Mouse (Mus musculus) myocyte (in vitro differentiated cells): ENCODE measurements around the gene Tpst2. TPM values are rescaled to one million over a fixed set of nuclear protein-coding genes. Genes with fewer than 3 reads are reported as not detected.

Source experiments
- H3K27me3 ChIP-seq: one replicate; pipeline ENCODE4 v1.6.1; 2011; ENCODE audit not compliant: control insufficient read depth, insufficient read depth, insufficient read length
- H3K36me3 ChIP-seq: one replicate; pipeline ENCODE4 v1.6.1; 2011; ENCODE audit not compliant: control insufficient read depth, insufficient read depth
- H3K4me2 ChIP-seq: one replicate; pipeline ENCODE4 v1.6.1; 2011; ENCODE audit warnings: low read depth, control low read depth
- H3K4me3 ChIP-seq: one replicate; pipeline ENCODE4 v1.5.1; 2011; ENCODE audit warnings: mild to moderate bottlenecking, control low read depth, moderate library complexity
- H3K79me2 ChIP-seq: one replicate; pipeline ENCODE4 v1.6.1; 2011; ENCODE audit not compliant: control insufficient read depth, insufficient read depth
- H3ac ChIP-seq: one replicate; pipeline ENCODE4 v1.6.1; 2011; ENCODE audit not compliant: control insufficient read depth, insufficient read length
- CEBPB ChIP-seq: IDR thresholded peaks from 2 replicates; pipeline ENCODE4 v1.6.1; 2011; ENCODE audit warnings: mild to moderate bottlenecking, moderate library complexity; ENCODE audit not compliant: poor library complexity, insufficient read depth, severe bottlenecking
- E2F4 ChIP-seq: IDR thresholded peaks from one replicate; pipeline ENCODE4 v1.6.1; 2011; ENCODE audit warnings: mild to moderate bottlenecking, control low read depth, moderate library complexity; ENCODE audit not compliant: insufficient read depth
- MAX ChIP-seq: IDR thresholded peaks from one replicate; pipeline ENCODE4 v1.6.1; 2011; ENCODE audit warnings: low read depth, mild to moderate bottlenecking, control low read depth
- MYOD1 ChIP-seq, 3 experiments: IDR thresholded peaks; one replicate each; pipeline ENCODE4 v1.6.1; 2011; ENCODE audit warnings: control low read depth in 2 of 3, low read depth in 2 of 3, mild to moderate bottlenecking in 2 of 3, moderate library complexity in 1 of 3; ENCODE audit not compliant: insufficient read length in 2 of 3, control insufficient read depth in 1 of 3
- MYOG ChIP-seq, 3 experiments: IDR thresholded peaks; one replicate each; pipeline ENCODE4 v1.6.1; 2011; ENCODE audit warnings: control low read depth in 2 of 3, low read depth in 2 of 3, mild to moderate bottlenecking in 2 of 3; ENCODE audit not compliant: insufficient read length in 2 of 3, control insufficient read depth in 1 of 3, insufficient read depth in 1 of 3
- POLR2A ChIP-seq: IDR thresholded peaks from one replicate; pipeline ENCODE4 v1.6.1; 2011; ENCODE audit warnings: low read depth, mild to moderate bottlenecking, control low read depth, moderate library complexity; ENCODE audit not compliant: insufficient read length
- POLR2AphosphoS2 ChIP-seq: IDR thresholded peaks from one replicate; pipeline ENCODE4 v1.6.1; 2011; ENCODE audit warnings: low read depth, control low read depth; ENCODE audit not compliant: insufficient read length
- REST ChIP-seq: IDR thresholded peaks from one replicate; pipeline ENCODE4 v1.6.1; 2011; ENCODE audit warnings: mild to moderate bottlenecking, control low read depth, moderate library complexity; ENCODE audit not compliant: insufficient read depth, insufficient read length
- SRF ChIP-seq: IDR thresholded peaks from one replicate; pipeline ENCODE4 v1.6.1; 2011; ENCODE audit warnings: low read depth; ENCODE audit not compliant: control insufficient read depth, insufficient read length
- TCF12 ChIP-seq: IDR thresholded peaks from one replicate; pipeline ENCODE4 v1.6.1; 2011; ENCODE audit warnings: mild to moderate bottlenecking, control low read depth; ENCODE audit not compliant: poor library complexity, insufficient read depth, severe bottlenecking
- TCF3 ChIP-seq: IDR thresholded peaks from one replicate; pipeline ENCODE4 v1.6.1; 2011; ENCODE audit warnings: low read depth, control low read depth; ENCODE audit not compliant: insufficient read length
- USF1 ChIP-seq: IDR thresholded peaks from one replicate; pipeline ENCODE4 v1.6.1; 2011; ENCODE audit warnings: low read depth, mild to moderate bottlenecking, control low read depth, moderate library complexity
- polyA plus RNA-seq: library from polyadenylated mRNA; unstranded; fragments of >200 nt; fragmentation: generic; extraction: Trizol; gene quantifications from one replicate; pipeline ENCODE4 v1.2.1, GENCODE M21; 2012; ENCODE audit warnings: missing spikeins

Tpst2 gene
- polyA plus RNA-seq, 1 experiment: 94.7 TPM

GRCm38 (mm10) chr5:112288193-112289141 is 12.0 kb downstream of the Tpst2 start:
- peaks cover 94% of the 10 kb centered on the region for H3K79me2 ChIP-seq
- peaks cover 4% of the 10 kb centered on the region for H3K36me3 ChIP-seq
- no peaks in the 10 kb centered on the region for H3K27me3 ChIP-seq
- H3ac ChIP-seq: no peak overlapping the region
- peak overlapping the region; percentile 0 for H3K4me2 ChIP-seq
- no peak for TF ChIP-seq CEBPB
- no peak for TF ChIP-seq USF1
- no peak for TF ChIP-seq SRF
- no peak for TF ChIP-seq POLR2AphosphoS2
- no peak for TF ChIP-seq REST
- TF ChIP-seq TCF12: no peak
- no peak for TF ChIP-seq POLR2A
- TF ChIP-seq MYOG (IDR thresholded peaks at IDR 0.05; ENCODE audit: control insufficient read depth in 1 of 3, insufficient read depth in 1 of 3, insufficient read length in 2 of 3, low read depth in 2 of 3): no peak
- no peak for TF ChIP-seq TCF3
- TF ChIP-seq MYOD1 (IDR thresholded peaks at IDR 0.05; ENCODE audit: control insufficient read depth in 1 of 3, insufficient read length in 2 of 3, low read depth in 2 of 3): no peak
- TF ChIP-seq E2F4: no peak
- no peak for TF ChIP-seq MAX
- no peak overlapping the region for H3K4me3 ChIP-seq

GRCm38 (mm10) chr5:112289236-112289635 is 12.7 kb downstream of the Tpst2 start:
- TF ChIP-seq POLR2A (no peak), MAX (no peak), POLR2AphosphoS2 (no peak), USF1 (no peak), CEBPB (no peak), REST (no peak), MYOD1 (IDR thresholded peaks at IDR 0.05; ENCODE audit: control insufficient read depth in 1 of 3, insufficient read length in 2 of 3, low read depth in 2 of 3) (no peak), TCF3 (no peak), MYOG (IDR thresholded peaks at IDR 0.05; ENCODE audit: control insufficient read depth in 1 of 3, insufficient read depth in 1 of 3, insufficient read length in 2 of 3, low read depth in 2 of 3) (no peak), E2F4 (no peak), TCF12 (no peak), SRF (no peak)
- Histone ChIP-seq H3K4me3 (no peak overlapping the region), H3K36me3 (peaks cover 4% of the 10 kb centered on the region), H3ac (no peak overlapping the region), H3K4me2 (no peak overlapping the region), H3K27me3 (no peaks in the 10 kb centered on the region), H3K79me2 (peaks cover 94% of the 10 kb centered on the region)

GRCm38 (mm10) chr5:112289819-112290535 is 13.5 kb downstream of the Tpst2 start:
- Histone ChIP-seq H3K4me2 (no peak overlapping the region), H3K79me2 (peaks cover 94% of the 10 kb centered on the region), H3K27me3 (no peaks in the 10 kb centered on the region), H3K4me3 (no peak overlapping the region), H3K36me3 (peaks cover 4% of the 10 kb centered on the region), H3ac (no peak overlapping the region)
- TF ChIP-seq REST: no peak
- no peak for TF ChIP-seq SRF
- no peak for TF ChIP-seq USF1

DNA sequence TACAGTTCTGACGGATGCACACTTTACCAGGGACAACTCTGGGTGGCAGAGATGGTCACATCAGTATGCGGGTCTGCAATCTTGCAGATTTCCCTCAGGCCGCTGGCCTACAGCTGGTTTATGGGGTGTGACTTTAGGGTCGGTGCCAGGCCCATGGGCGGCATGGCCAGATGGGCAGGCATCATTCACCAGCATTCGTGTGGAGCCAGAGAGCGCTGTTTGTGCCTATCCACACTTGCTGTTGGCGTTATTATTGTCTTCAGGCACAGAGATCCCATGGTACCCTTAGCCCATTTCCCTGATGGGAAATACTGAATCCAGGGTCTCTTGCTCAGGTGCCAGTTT is 14.0 kb downstream of the Tpst2 start:
- Histone ChIP-seq H3K4me3 (no peak overlapping the region), H3K4me2 (no peak overlapping the region)
- TF ChIP-seq TCF12: no peak
- no peak for TF ChIP-seq MYOD1 (IDR thresholded peaks at IDR 0.05; ENCODE audit: control insufficient read depth in 1 of 3, insufficient read length in 2 of 3, low read depth in 2 of 3)
- TF ChIP-seq POLR2AphosphoS2: no peak
- TF ChIP-seq CEBPB: no peak
- no peak for TF ChIP-seq E2F4
- TF ChIP-seq TCF3: no peak

DNA sequence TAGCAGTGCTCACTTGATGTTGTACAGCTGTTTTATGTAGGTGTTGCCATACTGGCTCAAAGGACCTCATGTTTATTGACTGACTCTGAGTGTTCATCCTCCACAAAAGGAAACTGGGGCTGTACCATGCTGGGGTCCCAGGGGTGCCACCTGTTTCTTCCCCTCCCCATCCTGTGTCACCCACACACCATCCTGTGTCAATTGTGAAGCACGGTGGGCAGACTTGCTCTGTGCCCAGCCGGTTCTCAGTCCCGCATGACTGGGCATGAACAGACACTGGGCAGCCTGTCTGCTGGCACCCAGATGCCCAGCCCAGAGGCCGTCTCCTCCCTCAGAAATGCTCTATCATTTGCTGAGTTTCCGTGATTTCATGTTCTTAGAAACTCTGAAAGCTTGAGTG is 15.4 kb downstream of the Tpst2 start:
- Histone ChIP-seq H3ac (no peak overlapping the region), H3K4me2 (no peak overlapping the region), H3K4me3 (no peak overlapping the region), H3K27me3 (no peaks in the 10 kb centered on the region), H3K79me2 (peaks cover 95% of the 10 kb centered on the region), H3K36me3 (no peaks in the 10 kb centered on the region)
- TF ChIP-seq E2F4: no peak
- no peak for TF ChIP-seq MAX

More for the DNA sequence above, 14.0 kb downstream of the Tpst2 start:
- H3K79me2 ChIP-seq: peaks cover 94% of the 10 kb centered on the region
- H3K27me3 ChIP-seq: no peaks in the 10 kb centered on the region
- H3ac ChIP-seq: no peak overlapping the region
- peaks cover 4% of the 10 kb centered on the region for H3K36me3 ChIP-seq
